Mouse (Mus musculus) lung, adult 2 months (tissue): ENCODE results near the gene Slc25a22.

Source experiments
- CTCF ChIP-seq: fragments of 200-500 bp; IDR thresholded peaks from 2 replicates; pipeline ENCODE4 v1.5.1; 2011; ENCODE audit warnings: mild to moderate bottlenecking, low read length, control low read depth; ENCODE audit not compliant: insufficient read depth
- POLR2A ChIP-seq: fragments of 200-500 bp; IDR thresholded peaks from 2 replicates; pipeline ENCODE4 v1.6.1; 2011; ENCODE audit warnings: low read depth, mild to moderate bottlenecking, control low read depth, low read length, borderline replicate concordance; ENCODE audit errors: extremely low read depth

DNA sequence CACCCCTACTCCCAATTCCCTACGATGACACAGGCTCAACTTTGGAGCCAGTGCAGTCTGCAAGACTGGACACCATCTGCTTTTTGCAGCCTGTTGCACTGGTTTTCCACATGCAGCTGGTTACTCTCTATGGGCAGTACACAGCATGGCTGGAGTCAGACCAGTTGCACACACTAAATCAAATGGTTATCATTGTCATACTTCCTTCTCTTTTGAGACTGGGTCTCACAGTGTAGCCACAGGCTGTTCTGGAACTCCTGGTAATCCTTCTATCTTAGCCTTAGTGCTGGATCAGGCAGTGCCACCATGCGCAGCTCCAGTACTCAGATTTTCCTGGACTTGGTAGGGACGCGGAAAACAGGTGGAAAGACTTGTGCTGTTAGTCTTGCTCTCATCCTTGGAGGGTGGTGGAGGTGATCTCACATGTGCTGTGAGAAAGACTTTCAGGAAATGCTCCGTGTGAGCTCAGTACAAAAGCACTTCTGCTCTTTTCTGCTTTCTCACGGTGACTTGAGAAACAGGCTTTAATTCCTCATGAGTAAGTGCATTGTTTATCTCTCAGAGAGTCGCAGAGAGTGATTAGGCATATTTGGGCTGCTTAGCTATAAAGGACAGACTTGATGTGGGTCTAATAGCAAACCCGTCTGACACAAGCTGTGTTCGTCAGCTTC lies 45.0 kb downstream of the Slc25a22 start:
- TF ChIP-seq POLR2A, result no peak
- TF ChIP-seq CTCF, result no peak
